Comparison of ENCODE assay signal across 8 mouse cellular contexts in genomic region chr6:72428036-72428435, GRCm38 (mm10). TPM values are rescaled to one million over a fixed set of nuclear protein-coding genes. Genes with fewer than 3 reads are reported as not detected.
DNase-seq lines count a peak whose midpoint lies in the region; ATAC-seq lines count a peak whose summit lies in the region.

No protein-coding gene starts in this region.

- ATAC-seq in common myeloid progenitor, adult 5-6 weeks (replicated peaks; ENCODE audit: low read depth, poor library complexity, severe bottlenecking), result peak; percentile 70
- peak; percentile 73 for ATAC-seq in inflammation-experienced regulatory T-cells, adult 6 months
- peak; percentile 83 for ATAC-seq in megakaryocyte progenitor cell, adult 5-6 weeks (replicated peaks; ENCODE audit: poor library complexity)

- DNase-seq in ZHBTc4 (ENCODE audit: low read depth, low spot score), result peak; percentile 84
- DNase-seq in gastrocnemius, postnatal 14 days, result peak; percentile 71
- DNase-seq in left cerebral cortex, adult 9 months (ENCODE audit: low spot score in 2 of 2), result peak; percentile 38 to 84
- peak; percentile 79 to 85 for DNase-seq in right cerebral cortex, postnatal 10 days (ENCODE audit: low spot score in 2 of 2)
- peak; percentile 73 for DNase-seq in urinary bladder, postnatal 25 days (ENCODE audit: low spot score)

- intact Hi-C loops in gastrocnemius, postnatal 14 days (cut with DNase I; ENCODE audit: low total_unique reads), result loop anchor here (2.0 kb wide), 1 partner anchor 105 kb away; no protein-coding TSS in a partner anchor

RNA-seq across cellular contexts. Expression of gene Mat2a, which starts 11.3 kb away (rescaled TPM):
- 300 and 303 TPM in 2 replicates for total RNA-seq in common myeloid progenitor, adult 5-6 weeks (2017)
- total RNA-seq in gastrocnemius, postnatal 14 days (2021), result 100 to 1,000 TPM; 202 to 277 TPM
- 100 to 1,000 TPM; 217 to 228 (median 219) TPM for polyA plus RNA-seq in inflammation-experienced regulatory T-cells, adult 6 months (2017; shearing (Covaris generic))
- 342 and 403 TPM in 2 replicates for total RNA-seq in megakaryocyte progenitor cell, adult 5-6 weeks (2015)
- 192 and 230 TPM in 2 replicates for total RNA-seq in megakaryocyte progenitor cell, adult 5-6 weeks (2017)

RNA-seq across cellular contexts. Expression of gene Ggcx, which starts 13.9 kb away (rescaled TPM):
- total RNA-seq in common myeloid progenitor, adult 5-6 weeks (2017), result 6.6 and 12.7 TPM in 2 replicates
- total RNA-seq in gastrocnemius, postnatal 14 days (2021), result 10 to 100 TPM; 15.0 to 15.5 TPM
- 1 to 10 TPM; 5.6 to 6.5 (median 5.9) TPM for polyA plus RNA-seq in inflammation-experienced regulatory T-cells, adult 6 months (2017; shearing (Covaris generic))
- total RNA-seq in megakaryocyte progenitor cell, adult 5-6 weeks (2015), result 11.2 and 11.6 TPM in 2 replicates
- 6.7 and 8.5 TPM in 2 replicates for total RNA-seq in megakaryocyte progenitor cell, adult 5-6 weeks (2017)

RNA-seq across cellular contexts. Expression of gene Vamp8, which starts 37.5 kb away (rescaled TPM):
- 281 and 362 TPM in 2 replicates for total RNA-seq in common myeloid progenitor, adult 5-6 weeks (2017)
- 10 to 100 TPM; 51.8 to 52.7 TPM for total RNA-seq in gastrocnemius, postnatal 14 days (2021)
- polyA plus RNA-seq in inflammation-experienced regulatory T-cells, adult 6 months (2017; shearing (Covaris generic)), result 100 to 1,000 TPM; 338 to 440 (median 338) TPM
- total RNA-seq in megakaryocyte progenitor cell, adult 5-6 weeks (2015), result 240 and 247 TPM in 2 replicates
- 267 and 283 TPM in 2 replicates for total RNA-seq in megakaryocyte progenitor cell, adult 5-6 weeks (2017)

RNA-seq across cellular contexts. Expression of gene Vamp5, which starts 47.8 kb away (rescaled TPM):
- 83.8 and 85.7 TPM in 2 replicates for total RNA-seq in common myeloid progenitor, adult 5-6 weeks (2017)
- total RNA-seq in gastrocnemius, postnatal 14 days (2021), result 10 to 100 TPM; 60.9 to 79.6 TPM
- 10 to 100 TPM; 67.7 to 70.9 (median 69.7) TPM for polyA plus RNA-seq in inflammation-experienced regulatory T-cells, adult 6 months (2017; shearing (Covaris generic))
- total RNA-seq in megakaryocyte progenitor cell, adult 5-6 weeks (2015), result 39.1 and 70.3 TPM in 2 replicates
- 13.0 and 34.9 TPM in 2 replicates for total RNA-seq in megakaryocyte progenitor cell, adult 5-6 weeks (2017)

Comparison
In these comparisons a context has a peak if more than half of its experiments do, and no peak if none do; other contexts are left out.
1. Peak in every context shown above with its lines: DNase-seq and ATAC-seq.